Mouse (Mus musculus) heart, embryonic 11.5 days (tissue): ENCODE results near the gene Mbip. TPM values are rescaled to one million over a fixed set of nuclear protein-coding genes. Genes with fewer than 3 reads are reported as not detected.

Source experiments
- ATAC-seq: fragments of 200-750 bp; cut with Nextera tagmentation; replicated peaks from 2 replicates; pipeline ENCODE4 v1.8.0; 2017; ENCODE audit warnings: moderate library complexity; ENCODE audit not compliant: insufficient number of reproducible peaks, low FRiP score, low TSS enrichment
- H3K27ac ChIP-seq: fragments of 300-500 bp; sonication (generic); 2 replicates; pipeline ENCODE4 v1.5.1; 2014; ENCODE audit warnings: mild to moderate bottlenecking, low read depth, low read length
- H3K27me3 ChIP-seq: fragments of 300-500 bp; sonication (generic); 2 replicates; pipeline ENCODE4 v1.6.1; 2014; ENCODE audit warnings: mild to moderate bottlenecking, low read length, mixed read lengths; ENCODE audit not compliant: control insufficient read depth, insufficient read depth
- H3K36me3 ChIP-seq: fragments of 300-500 bp; sonication (generic); 2 replicates; pipeline ENCODE4 v1.6.1; 2014; ENCODE audit warnings: mild to moderate bottlenecking, low read length, moderate library complexity, mixed read lengths; ENCODE audit not compliant: control insufficient read depth, insufficient read depth
- H3K4me1 ChIP-seq: fragments of 300-500 bp; sonication (generic); 2 replicates; pipeline ENCODE4 v1.6.1; 2014; ENCODE audit warnings: low read length; ENCODE audit not compliant: control insufficient read depth, insufficient read depth
- H3K4me2 ChIP-seq: fragments of 300-500 bp; sonication (generic); 2 replicates; pipeline ENCODE4 v1.6.1; 2014; ENCODE audit warnings: mild to moderate bottlenecking, moderate library complexity
- H3K4me3 ChIP-seq: fragments of 300-500 bp; sonication (generic); 2 replicates; pipeline ENCODE4 v1.5.1; 2014; ENCODE audit warnings: low read depth, low read length
- H3K9ac ChIP-seq: fragments of 300-500 bp; sonication (generic); 2 replicates; pipeline ENCODE4 v1.6.1; 2014; ENCODE audit warnings: mild to moderate bottlenecking, low read depth, low read length, moderate library complexity
- H3K9me3 ChIP-seq: fragments of 300-500 bp; sonication (generic); replicated peaks from 2 replicates; pipeline ENCODE4 v1.6.1; 2016; ENCODE audit warnings: low read length; ENCODE audit not compliant: control insufficient read depth
- WGBS: fragments of 180-500 bp; shearing (Covaris S2); extraction: QIAGEN DNeasy Blood & Tissue Kit; methylation state at CpG from one replicate; pipeline ENCODE4 v1.1.7; 2014; ENCODE audit not compliant: insufficient replicate concordance; 5-methylcytosine and 5-hydroxymethylcytosine counted together
- polyA plus RNA-seq: library from polyadenylated mRNA; unstranded; fragments of >200 nt; fragmentation: Nextera tagmentation; extraction: Ambion mirVana; gene quantifications from 2 replicates; pipeline ENCODE4 v1.2.1, GENCODE M21; 2014

Mbip gene
- polyA plus RNA-seq = 20.1 and 24.6 TPM in 2 replicates

- WGBS = 0% methylated on average over 33 of the region's 37 CpGs
- Histone ChIP-seq H3K36me3 (no peaks in the 10 kb centered on the region), H3K9ac (peak within 1 kb of the TSS; percentile 88), H3K27ac (peak within 1 kb of the TSS; percentile 71), H3K4me3 (peak within 1 kb of the TSS; percentile 97), H3K27me3 (no peaks in the 10 kb centered on the region), H3K4me2 (peak within 1 kb of the TSS; percentile 66), H3K4me1 (no peaks in the 10 kb centered on the region), H3K9me3 (no peaks in the 10 kb centered on the region)
- ATAC-seq = peak; percentile 99
Measured at GRCm38 (mm10) chr12:56345367-56346089, at the start of gene Mbip. TSS of gene Mbip (minus strand) at chr12:56345894.

GRCm38 (mm10) chr12:56387647-56388205, 42.0 kb upstream of the Mbip start:
- no peak overlapping the region for H3K27ac ChIP-seq
- H3K4me2 ChIP-seq = no peak overlapping the region
- no peaks in the 10 kb centered on the region for H3K36me3 ChIP-seq
- WGBS = 63% methylated on average over 7 of the region's 7 CpGs
- no peak overlapping the region for H3K4me3 ChIP-seq
- no peak overlapping the region for H3K9ac ChIP-seq
- no peaks in the 10 kb centered on the region for H3K4me1 ChIP-seq
- no peaks in the 10 kb centered on the region for H3K9me3 ChIP-seq
- H3K27me3 ChIP-seq = no peaks in the 10 kb centered on the region
- no peak for ATAC-seq

GRCm38 (mm10) chr12:56386955-56387646, 41.4 kb upstream of the Mbip start:
- H3K9ac ChIP-seq = no peak overlapping the region
- no peak for ATAC-seq
- no peaks in the 10 kb centered on the region for H3K4me1 ChIP-seq
- no peak overlapping the region for H3K4me2 ChIP-seq
- H3K4me3 ChIP-seq = no peak overlapping the region
- H3K36me3 ChIP-seq = no peaks in the 10 kb centered on the region
- WGBS = 57% methylated on average over 5 of the region's 6 CpGs
- no peak overlapping the region for H3K27ac ChIP-seq
- H3K9me3 ChIP-seq = no peaks in the 10 kb centered on the region
- H3K27me3 ChIP-seq = no peaks in the 10 kb centered on the region

- Histone ChIP-seq H3K4me2 (peak overlapping the region; percentile 66), H3K36me3 (no peaks in the 10 kb centered on the region), H3K4me3 (peak overlapping the region; percentile 97), H3K4me1 (no peaks in the 10 kb centered on the region), H3K27ac (no peak overlapping the region; the same call in 1 of the 2 replicates), H3K9ac (peak overlapping the region; percentile 88), H3K27me3 (no peaks in the 10 kb centered on the region), H3K9me3 (no peaks in the 10 kb centered on the region)
- WGBS = 3% methylated on average over 5 of the region's 5 CpGs
- no peak for ATAC-seq
Measured at GRCm38 (mm10) chr12:56344771-56345314, 851 bp downstream of the Mbip start.

DNA sequence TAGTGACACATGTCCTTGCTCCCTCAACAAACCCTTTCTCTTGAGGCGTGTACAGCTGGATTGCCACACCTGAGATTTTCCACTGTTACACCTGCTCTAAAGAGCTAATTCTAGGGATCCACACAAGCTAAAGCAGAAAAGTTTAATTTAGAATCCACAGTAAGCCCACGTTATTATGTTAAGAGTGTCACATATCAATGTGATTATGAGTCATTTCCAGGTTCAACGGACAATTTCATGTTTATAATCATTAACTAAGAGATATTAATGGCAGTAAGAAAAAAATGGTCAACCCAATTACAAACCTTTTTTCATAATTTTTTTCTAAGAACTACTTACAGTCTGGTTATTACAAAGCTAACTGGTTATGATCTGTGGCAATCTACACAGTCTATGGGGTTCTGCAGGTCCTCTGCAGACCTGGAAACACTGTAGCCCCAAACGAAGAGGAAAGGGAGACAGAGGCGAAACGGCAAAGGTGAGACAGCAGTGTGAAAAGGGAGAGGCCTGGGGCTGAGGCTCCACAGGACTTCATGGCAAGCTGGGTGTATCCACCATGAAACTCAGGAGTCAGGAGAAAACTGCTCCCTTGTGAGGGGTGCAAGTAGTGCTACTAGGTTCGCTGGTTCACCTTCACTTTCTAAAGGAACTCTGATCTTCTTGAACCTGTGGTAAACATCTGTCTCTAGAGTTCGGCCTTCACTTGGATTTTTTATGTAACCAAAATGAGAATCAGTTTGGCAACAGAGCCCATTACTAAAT, 6.2 kb downstream of the Mbip start:
- Histone ChIP-seq H3K27me3 (no peaks in the 10 kb centered on the region), H3K27ac (no peak overlapping the region), H3K4me2 (no peak overlapping the region), H3K36me3 (0 out of 2 replicates have a peak, but pooled peaks cover 5% of the 10 kb centered on the region), H3K4me3 (no peak overlapping the region), H3K9me3 (no peaks in the 10 kb centered on the region), H3K9ac (no peak overlapping the region), H3K4me1 (no peaks in the 10 kb centered on the region)
- WGBS = 87% methylated on average over 8 of the region's 8 CpGs
- no peak for ATAC-seq

DNA sequence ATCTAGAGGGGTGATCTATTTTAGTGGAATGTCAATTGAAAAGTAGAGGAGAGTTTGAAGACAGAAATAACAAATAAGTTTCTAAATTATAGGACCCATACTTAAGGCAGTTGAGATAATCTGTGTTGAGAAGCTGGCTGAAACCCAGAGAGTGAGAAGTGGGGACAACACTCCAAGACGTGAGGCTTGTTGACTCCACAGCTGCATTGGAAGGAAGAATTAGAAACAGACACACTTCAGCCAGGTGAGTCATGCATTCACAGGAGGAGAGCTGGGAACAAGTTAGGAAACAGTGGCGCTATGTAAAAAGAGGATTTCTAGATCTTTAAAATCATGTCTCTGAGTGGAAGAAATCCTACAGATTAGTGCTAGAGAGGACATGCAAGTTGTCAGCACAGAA, 12.2 kb downstream of the Mbip start:
- no peak overlapping the region for H3K27ac ChIP-seq
- 86% methylated on average over 2 of the region's 2 CpGs for WGBS
- no peaks in the 10 kb centered on the region for H3K4me1 ChIP-seq
- no peak for ATAC-seq
- no peak overlapping the region for H3K4me2 ChIP-seq
- H3K9me3 ChIP-seq = no peaks in the 10 kb centered on the region
- no peak overlapping the region for H3K4me3 ChIP-seq
- no peak overlapping the region for H3K9ac ChIP-seq
- no peaks in the 10 kb centered on the region for H3K27me3 ChIP-seq
- H3K36me3 ChIP-seq = peaks cover 20% of the 10 kb centered on the region

DNA sequence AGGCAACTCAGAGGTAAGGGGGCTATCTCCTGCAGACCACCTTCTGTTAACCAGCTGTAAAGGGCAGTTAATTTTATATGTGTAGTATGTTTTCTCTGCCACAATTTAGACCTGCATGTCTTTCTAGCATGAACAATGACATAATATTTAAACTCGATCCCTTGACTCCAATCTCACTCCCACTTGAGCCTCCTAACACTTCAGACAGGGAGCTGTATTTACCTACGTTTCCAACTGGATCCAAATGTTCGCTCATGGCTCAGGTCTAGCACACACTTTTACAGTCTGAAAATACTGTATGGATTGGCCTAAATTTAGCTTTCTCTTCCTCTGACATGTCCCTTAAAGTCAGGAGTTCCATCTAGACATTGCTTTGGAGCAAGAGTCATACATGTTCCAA, 13.2 kb downstream of the Mbip start:
- Histone ChIP-seq H3K4me2 (no peak overlapping the region), H3K27me3 (no peaks in the 10 kb centered on the region), H3K4me3 (no peak overlapping the region), H3K4me1 (no peaks in the 10 kb centered on the region), H3K36me3 (peaks cover 22% of the 10 kb centered on the region), H3K27ac (no peak overlapping the region), H3K9ac (no peak overlapping the region), H3K9me3 (no peaks in the 10 kb centered on the region)
- WGBS = 88% methylated on average over 3 of the region's 3 CpGs
- ATAC-seq = no peak

GRCm38 (mm10) chr12:56327448-56327998, 18.2 kb downstream of the Mbip start:
- ATAC-seq = no peak
- H3K9me3 ChIP-seq = no peaks in the 10 kb centered on the region
- no peak overlapping the region for H3K4me3 ChIP-seq
- peaks cover 19% of the 10 kb centered on the region for H3K36me3 ChIP-seq
- H3K4me1 ChIP-seq = no peaks in the 10 kb centered on the region
- 88% methylated on average over 6 of the region's 6 CpGs for WGBS
- no peaks in the 10 kb centered on the region for H3K27me3 ChIP-seq
- no peak overlapping the region for H3K9ac ChIP-seq
- H3K27ac ChIP-seq = no peak overlapping the region
- no peak overlapping the region for H3K4me2 ChIP-seq
